Mouse (Mus musculus): Measurements from ENCODE around the gene Vcl.

The Vcl gene

GRCm38 (mm10) chr14:20928848-20929745 is at the start of gene Vcl:
Gene Vcl, plus strand, starts transcription at chr14:20929398.
- peak; percentile 100 for DNase-seq (ENCODE audit: low spot score in 2 of 2)

- no peak for DNase-seq (ENCODE audit: low spot score in 2 of 2)
Observed at GRCm38 (mm10) chr14:20884691-20885090, 44.5 kb upstream of the Vcl start.

DNA sequence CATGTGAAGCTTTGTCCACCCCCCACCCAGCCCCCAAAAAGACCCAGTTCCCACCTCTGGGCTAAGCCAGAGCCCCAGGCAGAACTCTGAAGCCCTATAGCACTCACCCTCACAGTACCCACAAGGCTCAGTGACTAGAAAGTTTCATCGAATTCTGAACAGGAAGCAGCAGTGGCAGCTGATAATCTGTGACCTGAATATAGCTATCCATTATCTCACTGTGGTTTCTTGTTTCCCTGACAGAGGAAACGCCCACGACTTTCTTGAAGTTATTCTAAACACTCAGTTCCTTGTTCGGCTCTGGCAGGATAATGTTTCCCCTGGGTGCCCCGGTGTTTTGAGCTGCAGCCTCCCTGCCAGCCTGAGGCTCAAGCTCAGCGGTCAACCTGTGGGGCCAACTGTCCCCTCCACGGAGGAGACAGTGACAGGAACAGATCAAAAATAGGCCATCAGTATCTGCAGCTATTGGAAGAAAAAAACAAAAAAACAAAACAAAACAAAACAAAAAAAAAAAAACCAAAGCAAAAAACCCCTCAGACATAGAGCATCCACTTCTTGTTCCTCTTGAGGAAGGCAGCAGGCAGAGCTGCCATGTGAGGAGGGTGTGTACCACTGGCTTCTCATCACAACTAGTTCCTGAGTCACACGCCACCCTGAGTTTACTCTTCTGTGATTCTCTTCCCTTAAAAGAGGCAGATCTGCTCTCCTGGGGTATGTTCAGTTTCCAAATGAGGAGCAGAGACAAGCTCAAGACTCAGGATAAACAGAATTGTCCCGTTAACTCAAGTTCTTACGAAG is 43.9 kb upstream of the Vcl start:
- DNase-seq (ENCODE audit: low spot score in 2 of 2), result no peak

GRCm38 (mm10) chr14:20886266-20886665 is 42.9 kb upstream of the Vcl start:
- peak in 1 of 2 experiments; percentile 19 for DNase-seq (ENCODE audit: low spot score in 2 of 2)

DNA sequence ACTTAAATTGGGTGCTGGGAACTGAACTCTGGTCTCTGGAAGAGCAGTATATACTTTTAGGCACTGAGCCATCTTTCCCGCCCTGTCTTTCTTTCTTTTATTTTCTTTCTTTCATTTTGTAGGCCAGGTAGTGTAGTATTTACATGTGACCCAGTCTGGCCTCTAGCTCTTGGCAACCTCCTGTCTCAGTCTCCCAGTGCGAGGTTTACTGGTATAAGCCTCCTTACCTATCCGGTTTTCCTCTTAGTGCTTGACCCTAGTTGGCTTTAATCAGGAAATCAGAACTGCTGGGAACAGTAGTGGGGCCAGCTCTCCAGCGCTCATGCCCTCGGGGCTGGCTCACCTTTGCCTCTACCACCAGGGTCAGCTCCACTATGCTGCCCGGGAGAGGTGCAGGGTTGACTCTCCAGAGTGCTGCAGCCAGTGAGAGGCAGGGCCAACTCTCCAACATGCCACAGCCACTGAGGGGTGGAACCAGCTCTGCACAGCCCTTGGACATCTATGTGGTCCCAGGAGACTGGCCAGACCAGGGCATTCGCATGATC is 41.6 kb upstream of the Vcl start:
- peak in 1 of 2 experiments; percentile 17 for DNase-seq (ENCODE audit: low spot score in 2 of 2)

- DNase-seq (ENCODE audit: low spot score in 2 of 2), result peak in 1 of 2 experiments; percentile 19
Observed at GRCm38 (mm10) chr14:20891941-20892402, 37.2 kb upstream of the Vcl start.

DNA sequence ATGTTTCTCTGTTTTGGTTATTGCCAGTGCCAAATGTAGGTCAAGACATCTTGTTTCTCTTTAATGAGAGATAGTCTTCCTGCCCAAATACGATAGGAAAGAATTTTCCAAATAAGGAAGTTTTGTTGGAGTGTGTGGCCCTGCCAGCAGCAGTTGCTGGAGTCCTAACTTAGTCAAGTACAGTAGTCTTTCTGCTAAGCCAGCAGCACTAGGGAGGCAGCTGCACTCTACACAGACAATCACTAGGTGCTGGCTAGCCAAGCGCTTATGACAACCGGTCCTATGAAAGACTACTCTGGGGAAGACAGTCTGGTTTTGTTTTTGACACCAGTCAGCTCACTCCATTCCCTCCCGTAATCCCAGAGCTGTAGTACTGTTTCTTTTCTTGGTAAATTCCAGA is 35.4 kb upstream of the Vcl start:
- DNase-seq (ENCODE audit: low spot score in 2 of 2), result peak in 1 of 2 experiments; percentile 17

- DNase-seq (ENCODE audit: low spot score in 2 of 2), result no peak
Observed at GRCm38 (mm10) chr14:20901267-20901666, 27.9 kb upstream of the Vcl start.

DNA sequence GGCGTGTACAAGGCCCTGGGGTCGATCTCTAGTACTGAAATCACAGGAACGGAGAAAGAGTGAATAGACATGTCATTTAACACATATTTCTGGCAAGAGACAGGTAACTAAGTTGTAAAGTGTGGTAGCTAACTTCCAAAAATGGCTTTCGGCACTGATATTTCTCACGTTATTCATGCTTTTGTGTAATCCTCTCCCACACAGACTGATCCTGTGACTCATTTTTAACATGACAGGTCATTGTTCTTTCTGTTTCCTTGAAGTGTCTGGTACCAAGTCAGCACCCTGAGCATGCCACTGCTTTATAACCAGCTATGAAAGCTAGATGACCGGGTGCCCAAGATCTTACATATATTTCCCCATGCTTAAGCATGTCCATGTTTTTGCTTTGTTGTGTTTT is 26.1 kb upstream of the Vcl start:
- no peak for DNase-seq (ENCODE audit: low spot score in 2 of 2)

- no peak for DNase-seq (ENCODE audit: low spot score in 2 of 2)
Observed at GRCm38 (mm10) chr14:20911811-20912210, 17.4 kb upstream of the Vcl start.

DNA sequence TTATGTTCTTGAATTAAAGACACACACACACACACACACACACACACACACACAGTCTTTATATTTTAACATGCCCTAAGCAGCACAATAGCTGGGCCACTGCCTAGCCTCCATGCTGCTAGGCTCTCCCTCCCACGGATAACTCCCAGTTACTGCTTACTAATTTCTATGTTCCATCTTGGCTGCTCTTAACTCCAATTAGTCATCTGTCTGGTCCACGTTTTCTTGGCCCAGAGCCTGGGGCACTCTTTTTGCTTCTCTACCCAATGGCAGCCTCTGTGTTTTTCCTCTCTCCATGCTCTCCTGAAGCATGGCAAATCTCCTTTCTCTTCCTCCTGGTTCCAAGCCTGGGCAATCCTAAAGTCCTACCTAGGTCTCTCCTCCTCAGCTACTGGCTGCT is 14.8 kb upstream of the Vcl start:
- no peak for DNase-seq (ENCODE audit: low spot score in 2 of 2)

GRCm38 (mm10) chr14:20916625-20917612 is 12.3 kb upstream of the Vcl start:
- no peak for DNase-seq (ENCODE audit: low spot score in 2 of 2)

DNA sequence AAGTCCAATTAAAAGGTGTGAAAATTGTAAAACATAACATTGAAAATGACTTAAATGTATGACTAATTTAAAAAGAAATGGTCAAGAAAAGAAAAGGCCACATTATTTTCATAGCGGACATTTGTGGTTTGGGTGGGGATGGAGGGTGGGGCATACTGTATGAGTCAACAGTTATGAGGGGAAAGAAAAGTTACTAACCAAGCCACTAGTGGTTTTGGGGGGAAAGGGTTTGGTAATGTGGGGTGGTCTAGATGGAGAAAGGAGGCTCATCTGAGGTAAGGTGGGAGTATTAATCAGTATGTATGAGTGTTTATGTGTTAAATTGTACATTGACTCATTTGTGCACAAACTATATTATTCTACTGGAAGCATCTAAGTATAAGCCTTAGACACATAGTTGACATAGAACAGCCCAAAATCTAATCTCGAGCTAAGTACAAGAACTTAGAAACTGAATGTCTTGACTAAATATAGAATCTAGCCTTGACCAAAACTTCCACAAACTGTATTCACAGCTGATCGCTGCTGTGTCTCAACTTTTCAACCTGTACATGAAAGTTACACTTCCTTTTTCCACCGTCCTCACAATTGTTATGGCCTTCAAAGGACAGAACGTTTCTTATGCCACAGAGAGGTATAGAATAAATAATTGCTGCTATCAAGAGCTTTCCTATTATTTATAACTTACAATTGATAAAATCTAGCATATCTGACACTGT is 5.0 kb upstream of the Vcl start:
- no peak for DNase-seq (ENCODE audit: low spot score in 2 of 2)

DNA sequence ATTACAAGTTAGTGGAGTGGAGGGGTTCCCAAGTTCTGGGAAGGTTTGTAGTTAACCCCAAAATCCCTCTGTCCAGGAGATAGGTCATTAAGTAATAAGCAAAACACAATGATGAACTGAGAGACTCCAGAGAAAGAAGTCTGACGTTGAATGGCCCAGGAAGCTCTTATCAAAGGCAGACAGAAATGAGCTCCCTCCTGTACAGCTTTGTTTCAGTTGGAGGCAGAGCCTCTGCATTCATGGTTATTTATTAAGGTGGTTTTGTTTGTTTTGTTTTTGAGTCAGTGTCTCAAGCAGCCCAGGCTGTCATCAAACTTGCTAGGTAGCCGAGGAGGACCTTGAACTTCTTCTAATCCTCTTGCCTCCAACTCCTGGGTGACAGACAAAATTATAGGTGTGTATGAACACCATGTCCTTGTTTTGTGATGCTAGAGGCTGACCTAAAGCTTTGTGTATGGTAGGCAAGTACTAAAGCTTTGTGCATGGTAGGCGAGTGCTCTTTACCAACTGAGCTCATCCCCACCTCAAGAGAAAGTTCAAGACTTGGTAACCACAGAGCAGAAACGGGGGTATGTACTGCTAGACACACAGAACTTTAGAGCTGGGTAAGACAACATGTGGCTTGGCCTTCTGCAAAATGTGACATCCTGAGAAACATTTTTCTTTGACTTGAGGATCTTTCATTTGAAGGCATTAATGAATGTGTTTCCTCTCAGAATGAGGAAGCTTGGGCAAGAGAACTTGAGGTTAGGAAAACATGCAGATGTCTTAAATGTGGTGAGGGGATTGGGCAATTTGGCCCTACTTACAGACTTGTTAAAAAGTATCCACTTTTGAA is 1.5 kb upstream of the Vcl start:
- DNase-seq (ENCODE audit: low spot score in 2 of 2), result no peak

- no peak for DNase-seq (ENCODE audit: low spot score in 2 of 2)
Observed at GRCm38 (mm10) chr14:20928308-20928685, 901 bp upstream of the Vcl start.

GRCm38 (mm10) chr14:20929814-20930434 is 726 bp downstream of the Vcl start:
- no peak for DNase-seq (ENCODE audit: low spot score in 2 of 2)

DNA sequence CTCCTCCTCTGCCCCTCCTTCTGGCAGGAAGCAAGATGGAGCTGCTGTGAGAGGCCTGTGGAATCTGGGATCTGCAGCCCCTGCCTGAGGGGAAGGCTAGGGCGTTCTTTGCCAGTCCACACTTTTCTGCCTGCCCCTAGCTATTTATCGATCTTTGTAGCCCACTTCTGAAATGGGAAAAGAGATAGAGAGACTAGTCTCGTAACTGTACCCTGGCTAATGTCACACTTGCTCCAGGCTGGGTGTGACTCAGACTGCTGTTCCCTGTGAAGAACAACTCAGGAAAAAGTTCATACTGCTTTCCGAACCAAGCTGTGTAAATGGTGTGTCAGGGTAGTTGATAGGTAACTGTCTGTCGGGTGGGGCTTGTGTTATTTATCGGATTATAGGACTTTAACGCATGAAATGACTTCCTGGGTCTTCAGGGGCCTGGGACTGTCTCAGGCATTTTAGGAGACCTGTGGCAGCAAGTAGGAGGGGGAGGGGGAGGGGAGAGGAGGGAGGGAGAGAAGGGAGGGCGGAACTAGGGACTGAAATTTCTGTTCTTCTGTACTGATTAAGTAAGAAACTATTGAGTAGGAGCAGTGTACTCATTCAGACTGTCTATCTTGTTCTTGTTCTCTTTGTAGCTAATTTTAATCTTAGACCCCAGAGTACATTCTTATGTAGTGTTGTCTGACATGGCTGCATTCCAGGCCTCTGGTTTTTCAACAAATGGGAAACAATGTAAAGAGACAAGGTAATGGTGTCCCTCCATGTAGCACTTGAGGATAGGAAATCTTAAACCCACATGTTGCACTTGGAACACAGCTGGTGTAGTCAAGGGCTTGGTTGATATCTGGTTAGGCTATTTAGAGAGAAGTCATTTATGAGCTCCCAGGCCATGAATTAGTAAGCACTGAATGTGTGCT is 1.5 kb downstream of the Vcl start:
- no peak for DNase-seq (ENCODE audit: low spot score in 2 of 2)

DNA sequence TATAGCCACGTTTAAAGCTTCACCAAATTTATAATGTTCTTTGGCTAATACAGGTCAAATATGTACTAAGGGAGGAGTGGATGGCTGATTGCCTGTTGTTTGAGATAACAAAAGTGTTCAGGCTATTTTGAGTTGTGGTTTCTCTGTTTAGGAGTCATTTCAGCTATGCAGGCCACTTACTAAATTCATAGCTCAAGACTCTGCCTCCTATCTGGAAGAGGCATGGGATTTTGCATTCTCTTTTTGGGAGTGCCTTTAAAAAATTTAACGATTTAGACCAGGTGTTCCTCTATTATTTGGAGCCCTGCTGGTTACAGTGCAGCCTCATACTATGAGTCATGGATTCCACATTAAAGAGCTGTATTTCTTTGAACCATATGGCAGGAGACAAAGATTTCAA is 9.2 kb downstream of the Vcl start:
- DNase-seq (ENCODE audit: low spot score in 2 of 2), result no peak
